12 mouse cellular contexts compared by ENCODE assay signal in genomic region chr1:182669741-182670140, GRCm38 (mm10).
DNase-seq lines count a peak whose midpoint lies in the region; ATAC-seq lines count a peak whose summit lies in the region.
"Had no signal": no experiment of that assay in that cellular context is flagged by ENCODE, and none has a peak within 500 bp of the region (broad histone marks: within the 10 kb centered on the region; RNA-seq: fewer than 3 reads in every experiment).

No protein-coding gene starts in this region.

- peak; percentile 95 for DNase-seq in heart, adult 11 months
- DNase-seq in heart, postnatal 25 days (ENCODE audit: low spot score): no peak
- no peak for DNase-seq in lung, postnatal 14 days
- peak; percentile 17 for DNase-seq in heart, postnatal 4 days
- DNase-seq in ovary, postnatal 36 days (ENCODE audit: low spot score): no peak
- DNase-seq in left cerebral cortex, adult 8-10 months (ENCODE audit: low spot score in 2 of 2): no peak
- DNase-seq: thymus, postnatal 14 days had no signal

- peak; percentile 23; the same call in 1 of the 2 replicates for ATAC-seq in lung, embryonic 16.5 days (ENCODE audit: low read depth)
- ATAC-seq in stomach, embryonic 16.5 days (ENCODE audit: insufficient read depth, low FRiP score): peak; percentile 28; the same call in 1 of the 2 replicates

- no peak overlapping the region for H3K4me3 ChIP-seq in lung, embryonic 16.5 days (ENCODE audit: low read length)
- no peak overlapping the region for H3K4me3 ChIP-seq in stomach, embryonic 16.5 days (replicated peaks; ENCODE audit: low read length)
- H3K4me3 ChIP-seq: forebrain, embryonic 12.5 days had no signal

- WGBS in lung, embryonic 16.5 days: 56% methylated on average over 11 of the region's 11 CpGs
- WGBS in stomach, embryonic 16.5 days: 70% methylated on average over 11 of the region's 11 CpGs

- no peak overlapping the region for H3K4me2 ChIP-seq in lung, embryonic 16.5 days (ENCODE audit: low read depth, low read length)
- H3K4me2 ChIP-seq in stomach, embryonic 16.5 days (ENCODE audit: low read depth, low read length): no peak overlapping the region
- H3K4me2 ChIP-seq: forebrain, embryonic 12.5 days had no signal

- no peaks in the 10 kb centered on the region for H3K27me3 ChIP-seq in lung, embryonic 16.5 days (ENCODE audit: control insufficient read depth, insufficient read depth, low read depth, low read length)
- no peaks in the 10 kb centered on the region for H3K27me3 ChIP-seq in stomach, embryonic 16.5 days (ENCODE audit: control insufficient read depth, insufficient read depth, low read length)

- no peaks in the 10 kb centered on the region for H3K36me3 ChIP-seq in lung, embryonic 16.5 days (ENCODE audit: control insufficient read depth, insufficient read depth, low read length)
- no peaks in the 10 kb centered on the region for H3K36me3 ChIP-seq in stomach, embryonic 16.5 days (ENCODE audit: control insufficient read depth, insufficient read depth, low read length)
- H3K36me3 ChIP-seq: forebrain, embryonic 12.5 days; G1E had no signal

- peaks cover 5% of the 10 kb centered on the region; the same call in 1 of the 2 replicates for H3K9me3 ChIP-seq in lung, embryonic 16.5 days (ENCODE audit: control insufficient read depth, low read length)
- H3K9me3 ChIP-seq in stomach, embryonic 16.5 days (replicated peaks; ENCODE audit: control insufficient read depth, low read length): no peaks in the 10 kb centered on the region
- H3K9me3 ChIP-seq: forebrain, embryonic 12.5 days had no signal

- peak overlapping the region; percentile 48 for H3K27ac ChIP-seq in lung, embryonic 16.5 days (ENCODE audit: low read length)
- peak overlapping the region; percentile 17; the same call in 1 of the 2 replicates for H3K27ac ChIP-seq in stomach, embryonic 16.5 days (ENCODE audit: low read length)
- H3K27ac ChIP-seq: forebrain, embryonic 12.5 days; liver, embryonic 14.5 days had no signal

- intact Hi-C loops in heart, postnatal 25 days (cut with DNase I): no loop called here

- H3K9ac ChIP-seq in lung, embryonic 16.5 days (ENCODE audit: low read length): peak overlapping the region; percentile 7; the same call in 1 of the 2 replicates
- H3K9ac ChIP-seq in stomach, embryonic 16.5 days (ENCODE audit: low read length): no peak overlapping the region
- H3K9ac ChIP-seq: forebrain, embryonic 12.5 days; liver, embryonic 14.5 days had no signal

- H3K4me1 ChIP-seq in lung, embryonic 16.5 days (replicated peaks; ENCODE audit: control insufficient read depth, insufficient read depth, low read length): peaks cover 21% of the 10 kb centered on the region
- peaks cover 14% of the 10 kb centered on the region for H3K4me1 ChIP-seq in stomach, embryonic 16.5 days (ENCODE audit: control insufficient read depth, insufficient read depth, low read length)

Comparison
In these comparisons a context has a peak if more than half of its experiments do, and no peak if none do; other contexts are left out.
1. DNase-seq: peak in heart, adult 11 months (single experiment) and heart, postnatal 4 days (single experiment); none in heart, postnatal 25 days (single experiment), lung, postnatal 14 days (single experiment), ovary, postnatal 36 days (single experiment) and left cerebral cortex, adult 8-10 months (0 of 2).